Mouse (Mus musculus) MEL (cell line): ENCODE data around the gene Olfr9. TPM values are rescaled to one million over a fixed set of nuclear protein-coding genes. Genes with fewer than 3 reads are reported as not detected.
"Not testable (repeated sequence)": the region's sequence is repeated elsewhere in the genome, so short reads cannot be mapped to it uniquely, and the experiment has no call there.

Experiments
- DNase-seq: peaks from one replicate; pipeline ENCODE4 v3.0.0; 2011; ENCODE audit warnings: low read depth, low spot score
- H3K27ac ChIP-seq: 2 replicates; pipeline ENCODE4 v1.5.1; 2012; ENCODE audit warnings: low read depth, mild to moderate bottlenecking, control low read depth, low read length, moderate library complexity; ENCODE audit not compliant: control insufficient read depth
- H3K27me3 ChIP-seq, 2 experiments: fragments of 150-350 bp in 1 of 2; sonication (generic) in 1 of 2; 2 replicates each; pipeline ENCODE4 v1.6.1; 2012; ENCODE audit warnings: low read length in 2 of 2, mild to moderate bottlenecking in 2 of 2, improper control_type of control experiment in 1 of 2, moderate library complexity in 1 of 2; ENCODE audit not compliant: insufficient read depth in 2 of 2, control insufficient read depth in 1 of 2
- H3K36me3 ChIP-seq, 2 experiments: 2 replicates each; pipeline ENCODE4 v1.6.1; 2012 to 2014; ENCODE audit warnings: low read length in 2 of 2, improper control_type of control experiment in 1 of 2, inconsistent platforms in 1 of 2, mild to moderate bottlenecking in 1 of 2; ENCODE audit not compliant: insufficient read depth in 2 of 2, control insufficient read depth in 1 of 2
- H3K4me1 ChIP-seq, 2 experiments: fragments of 150-350 bp in 1 of 2; sonication (generic) in 1 of 2; 2 replicates each; pipeline ENCODE4 v1.6.1; 2012; ENCODE audit warnings: low read length in 2 of 2, improper control_type of control experiment in 1 of 2, mild to moderate bottlenecking in 1 of 2; ENCODE audit not compliant: insufficient read depth in 2 of 2, control insufficient read depth in 1 of 2
- H3K4me3 ChIP-seq, 2 experiments: fragments of 150-350 bp in 1 of 2; sonication (generic) in 1 of 2; 2 replicates each; pipeline ENCODE4 v1.5.1; 2012; ENCODE audit warnings: low read depth in 2 of 2, low read length in 2 of 2, mild to moderate bottlenecking in 2 of 2, moderate library complexity in 2 of 2, control low read depth in 1 of 2, improper control_type of control experiment in 1 of 2; ENCODE audit not compliant: control insufficient read depth in 1 of 2, insufficient read depth in 1 of 2
- H3K79me2 ChIP-seq: 2 replicates; pipeline ENCODE4 v1.6.1; 2012; ENCODE audit warnings: mild to moderate bottlenecking, low read length, moderate library complexity; ENCODE audit not compliant: control insufficient read depth, poor library complexity, insufficient read depth
- H3K9ac ChIP-seq: 2 replicates; pipeline ENCODE4 v1.6.1; 2012; ENCODE audit warnings: low read depth, mild to moderate bottlenecking, control low read depth, low read length, moderate library complexity; ENCODE audit not compliant: control insufficient read depth, poor library complexity, severe bottlenecking
- H3K9me3 ChIP-seq: fragments of 150-350 bp; sonication (generic); replicated peaks from 2 replicates; pipeline ENCODE4 v1.6.1; 2012; ENCODE audit warnings: mild to moderate bottlenecking, low read length, improper control_type of control experiment, moderate library complexity; ENCODE audit not compliant: insufficient read depth
- BHLHE40 ChIP-seq: IDR thresholded peaks from 2 replicates; pipeline ENCODE4 v1.6.1; 2012; ENCODE audit warnings: low read depth, mild to moderate bottlenecking, inconsistent platforms, low read length, improper control_type of control experiment, borderline replicate concordance
- CHD2 ChIP-seq: IDR thresholded peaks from 2 replicates; pipeline ENCODE4 v1.6.1; 2011; ENCODE audit warnings: low read length, improper control_type of control experiment
- CTCF ChIP-seq, 3 experiments: IDR thresholded peaks in 2 of 3; conservative IDR thresholded peaks in 1 of 3; 2 replicates each; pipeline ENCODE4 v1.5.1; 2011 to 2012; ENCODE audit warnings: low read length in 3 of 3, low read depth in 2 of 3, mild to moderate bottlenecking in 2 of 3, improper control_type of control experiment in 1 of 3, inconsistent platforms in 1 of 3, mixed read lengths in 1 of 3, moderate library complexity in 1 of 3; ENCODE audit not compliant: control insufficient read depth in 1 of 3, insufficient read depth in 1 of 3, poor library complexity in 1 of 3, severe bottlenecking in 1 of 3
- EP300 ChIP-seq, 2 experiments: IDR thresholded peaks; 2 replicates each; pipeline ENCODE4 v1.6.1; 2011; ENCODE audit warnings: improper control_type of control experiment in 2 of 2, low read length in 2 of 2, low read depth in 1 of 2, mild to moderate bottlenecking in 1 of 2
- ETS1 ChIP-seq: IDR thresholded peaks from 2 replicates; pipeline ENCODE4 v1.6.1; 2012; ENCODE audit warnings: low read depth, mild to moderate bottlenecking, inconsistent platforms, low read length, improper control_type of control experiment, moderate library complexity
- JUND ChIP-seq: IDR thresholded peaks from 2 replicates; pipeline ENCODE4 v1.6.1; 2011; ENCODE audit warnings: low read depth, mild to moderate bottlenecking, improper control_type of control experiment, low read length
- MXI1 ChIP-seq: IDR thresholded peaks from 2 replicates; pipeline ENCODE4 v1.6.1; 2011; ENCODE audit warnings: mild to moderate bottlenecking, low read depth, low read length, improper control_type of control experiment
- MYB ChIP-seq: IDR thresholded peaks from 2 replicates; pipeline ENCODE4 v1.6.1; 2011; ENCODE audit warnings: mild to moderate bottlenecking, low read depth, low read length, improper control_type of control experiment
- POLR2AphosphoS2 ChIP-seq: IDR thresholded peaks from 2 replicates; pipeline ENCODE4 v1.6.1; 2011; ENCODE audit warnings: low read length, improper control_type of control experiment
- POLR2AphosphoS5 ChIP-seq: IDR thresholded peaks from 2 replicates; pipeline ENCODE4 v1.6.1; 2012; ENCODE audit warnings: low read depth, borderline replicate concordance, mild to moderate bottlenecking, inconsistent platforms, low read length, moderate library complexity, mixed read lengths
- RAD21 ChIP-seq: IDR thresholded peaks from 2 replicates; pipeline ENCODE4 v1.6.1; 2011; ENCODE audit warnings: mild to moderate bottlenecking, low read depth, low read length, improper control_type of control experiment
- SIN3A ChIP-seq: IDR thresholded peaks from 2 replicates; pipeline ENCODE4 v1.6.1; 2012; ENCODE audit warnings: low read length, improper control_type of control experiment, inconsistent platforms
- SMC3 ChIP-seq: IDR thresholded peaks from 2 replicates; pipeline ENCODE4 v1.6.1; 2011; ENCODE audit warnings: low read depth, low read length, improper control_type of control experiment
- USF2 ChIP-seq, 2 experiments: IDR thresholded peaks; 2 replicates each; pipeline ENCODE4 v1.6.1; 2011 to 2012; ENCODE audit warnings: improper control_type of control experiment in 2 of 2, low read length in 2 of 2, borderline replicate concordance in 1 of 2, inconsistent platforms in 1 of 2, low read depth in 1 of 2, mild to moderate bottlenecking in 1 of 2; ENCODE audit not compliant: insufficient read depth in 1 of 2
- ZKSCAN1 ChIP-seq: IDR thresholded peaks from 2 replicates; pipeline ENCODE4 v1.6.1; 2012; ENCODE audit warnings: low read depth, mild to moderate bottlenecking, inconsistent platforms, low read length, improper control_type of control experiment, moderate library complexity
- polyA plus RNA-seq, 2 experiments: library from polyadenylated mRNA; stranded (reverse) in 1 of 2; unstranded in 1 of 2; fragments of >175 nt in 1 of 2; fragments of >200 nt in 1 of 2; gene quantifications; 2 replicates each; pipeline versions ENCODE4 v1.2.1 to v1.2.4; 2012; ENCODE audit warnings: low replicate concordance in 2 of 2, low read depth in 1 of 2; ENCODE audit not compliant: insufficient read length in 2 of 2, insufficient read depth in 1 of 2, missing spikeins in 1 of 2
- total RNA-seq: library from RNA; depleted of rRNA; stranded (reverse); fragments of 300-350 nt; gene quantifications from 2 replicates; pipeline ENCODE4 v1.2.3, GENCODE M21; 2012

Gene Olfr9
- total and polyA plus RNA-seq, 3 experiments = not detected

DNA sequence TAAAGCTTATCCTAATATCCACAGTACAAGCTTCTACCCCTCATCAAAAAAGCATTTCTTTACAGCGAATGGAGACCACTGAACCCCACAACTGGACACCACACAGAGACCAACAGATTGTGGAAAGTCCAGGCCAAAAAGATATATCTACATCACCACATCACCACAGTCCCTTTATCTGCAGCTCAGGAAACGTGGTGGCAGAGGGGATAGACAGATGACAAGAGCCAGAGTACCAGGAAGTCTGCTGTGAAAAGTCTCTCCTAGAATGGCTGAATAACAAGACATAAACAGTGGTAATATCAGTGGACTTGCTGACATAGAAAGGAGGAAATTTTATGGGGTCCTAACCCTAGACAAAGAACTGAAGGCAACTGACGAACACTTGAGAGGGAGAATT is 12.8 kb upstream of the Olfr9 start:
- Histone ChIP-seq H3K27ac (no peak overlapping the region), H3K4me3 (no peak overlapping the region), H3K9me3 (no peaks in the 10 kb centered on the region), H3K4me1 (no peaks in the 10 kb centered on the region), H3K79me2 (no peaks in the 10 kb centered on the region), H3K27me3 (peaks cover 0 to 2% of the 10 kb centered on the region in 2 experiments; a peak in 3 of 4 replicates), H3K9ac (no peak overlapping the region), H3K36me3 (no peaks in the 10 kb centered on the region; a peak in 1 of 4 replicates)
- DNase-seq = no peak
- TF ChIP-seq BHLHE40 = no peak
- TF ChIP-seq ZKSCAN1 = no peak

DNA sequence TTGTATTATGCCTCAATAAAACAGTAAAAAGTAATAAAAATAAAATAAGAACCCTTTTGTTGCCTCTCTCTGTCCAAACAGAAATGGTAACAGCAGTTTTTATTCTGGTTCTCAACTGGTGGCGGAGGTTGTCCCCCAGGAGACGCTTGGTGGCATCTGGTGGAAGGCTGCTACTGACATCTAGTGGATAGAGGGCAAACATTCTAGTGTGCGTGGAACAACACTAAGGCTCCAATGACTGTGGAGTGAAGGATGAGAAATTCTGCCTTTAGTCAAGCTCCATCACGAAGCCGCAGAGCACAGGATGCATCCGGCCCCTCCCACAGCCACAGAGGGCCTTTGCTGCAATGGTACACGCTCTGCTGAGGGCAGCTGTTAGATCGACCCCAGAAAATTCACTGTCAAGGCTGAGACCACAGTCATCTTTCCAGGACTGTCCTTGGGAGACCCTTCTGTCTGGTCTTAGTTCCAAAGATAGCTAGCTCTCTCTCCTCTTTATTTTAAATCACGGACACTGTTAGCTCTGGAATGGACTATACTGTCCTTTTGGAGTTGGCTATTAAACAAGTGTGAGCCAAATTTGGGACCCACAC is 11.6 kb upstream of the Olfr9 start:
- DNase-seq = peak; percentile 25
- H3K9me3 ChIP-seq = no peaks in the 10 kb centered on the region
- no peaks in the 10 kb centered on the region; a peak in 1 of 4 replicates for H3K36me3 ChIP-seq
- no peak overlapping the region for H3K4me3 ChIP-seq
- no peaks in the 10 kb centered on the region for H3K79me2 ChIP-seq
- peaks cover 0 to 2% of the 10 kb centered on the region in 2 experiments; a peak in 3 of 4 replicates for H3K27me3 ChIP-seq
- no peak overlapping the region for H3K27ac ChIP-seq
- TF ChIP-seq MYB = no peak
- TF ChIP-seq RAD21 = peak; percentile 64
- no peak for TF ChIP-seq EP300 (IDR thresholded peaks at IDR 0.05; ENCODE audit: low read depth in 1 of 2, low read length in 2 of 2)
- peak; percentile 38 for TF ChIP-seq SMC3
- no peak for TF ChIP-seq USF2 (IDR thresholded peaks at IDR 0.05; ENCODE audit: borderline replicate concordance in 1 of 2, insufficient read depth in 1 of 2, low read depth in 1 of 2, low read length in 2 of 2)
- TF ChIP-seq CTCF (IDR thresholded peaks at IDR 0.05 in 2 of 3, conservative IDR thresholded peaks at IDR 0.05 in 1 of 3; ENCODE audit: control insufficient read depth in 1 of 3, insufficient read depth in 1 of 3, low read depth in 2 of 3, low read length in 3 of 3, poor library complexity in 1 of 3, severe bottlenecking in 1 of 3) = peak; percentile 29 to 61 (median 59); a peak in 4 of 6 replicates
- H3K4me1 ChIP-seq = no peaks in the 10 kb centered on the region
- no peak overlapping the region for H3K9ac ChIP-seq

DNA sequence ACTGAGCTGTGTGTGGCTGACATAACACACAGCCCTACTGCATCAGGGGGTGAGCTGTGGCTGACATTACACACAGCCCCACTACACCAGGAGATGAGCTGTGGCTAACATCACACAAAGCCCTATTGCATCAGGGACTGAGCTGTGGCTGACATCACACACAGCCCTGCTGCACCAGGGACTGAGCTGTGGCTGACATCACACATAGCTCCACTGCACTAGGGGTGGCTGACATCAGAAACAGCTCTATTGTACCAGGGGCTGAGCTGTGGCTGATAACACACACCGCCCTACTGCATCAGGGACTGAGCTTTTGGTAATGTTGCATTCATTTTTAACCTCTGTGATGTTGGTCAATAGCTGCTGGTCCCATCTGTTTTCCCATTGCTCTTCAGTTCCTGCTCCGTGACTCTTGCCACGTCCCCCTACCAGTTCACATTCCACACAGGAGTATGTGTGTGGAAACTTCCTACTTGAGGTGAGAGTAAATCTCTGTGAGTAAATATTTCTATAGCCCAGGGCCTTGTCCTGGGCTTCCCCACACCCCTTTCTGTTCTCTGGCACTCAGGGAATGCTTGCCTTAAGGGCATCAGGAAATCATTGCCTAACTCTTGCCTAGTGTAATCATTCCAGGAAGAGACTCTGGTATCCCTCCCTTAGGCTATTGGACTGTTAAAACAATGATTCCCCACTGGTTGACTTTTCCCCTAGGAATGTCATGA is 8.4 kb upstream of the Olfr9 start:
- no peak overlapping the region for H3K4me3 ChIP-seq
- DNase-seq = no peak
- no peaks in the 10 kb centered on the region for H3K4me1 ChIP-seq

DNA sequence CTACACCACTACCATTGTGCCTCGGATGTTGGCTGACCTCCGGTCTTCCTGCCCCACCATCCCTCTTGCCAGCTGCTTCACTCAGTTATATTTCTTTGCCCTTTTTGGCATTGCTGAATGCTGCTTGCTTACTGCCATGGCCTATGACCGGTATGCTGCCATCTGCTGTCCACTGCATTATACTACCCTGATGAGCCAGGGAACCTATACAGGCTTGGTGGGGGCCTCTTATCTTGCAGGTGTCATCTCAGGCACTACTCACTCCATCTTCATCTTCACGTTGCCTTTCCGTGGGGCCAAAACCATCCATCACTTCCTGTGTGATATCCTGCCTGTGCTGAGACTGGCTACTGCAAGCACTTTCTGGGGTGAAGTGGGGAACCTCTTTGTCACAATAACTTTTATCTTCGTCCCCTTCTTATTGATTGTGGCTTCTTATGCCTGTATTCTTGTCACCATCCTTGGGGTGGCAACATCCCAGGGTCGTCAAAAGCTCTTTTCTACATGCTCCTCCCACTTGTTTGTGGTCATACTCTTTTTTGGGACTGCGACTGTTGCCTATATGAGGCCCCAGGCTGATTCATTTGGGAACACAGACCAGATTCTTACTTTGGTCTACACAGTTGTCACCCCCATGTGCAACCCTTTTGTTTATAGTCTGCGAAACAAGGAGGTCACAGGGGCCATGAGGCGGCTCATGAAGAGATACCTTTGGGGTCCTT is 1.1 kb downstream of the Olfr9 start:
- not testable (repeated sequence) for H3K4me3 ChIP-seq, H3K4me1 ChIP-seq, H3K9me3 ChIP-seq, DNase-seq, H3K36me3 ChIP-seq, H3K27ac ChIP-seq, H3K27me3 ChIP-seq, H3K9ac ChIP-seq, H3K79me2 ChIP-seq

More for the DNA sequence above, 8.4 kb upstream of the Olfr9 start:
- Histone ChIP-seq H3K9me3 (no peaks in the 10 kb centered on the region), H3K27me3 (peaks cover 0 to 2% of the 10 kb centered on the region in 2 experiments; a peak in 3 of 4 replicates), H3K9ac (no peak overlapping the region), H3K36me3 (no peaks in the 10 kb centered on the region), H3K79me2 (no peaks in the 10 kb centered on the region), H3K27ac (no peak overlapping the region)
- TF ChIP-seq CHD2 (no peak), MYB (no peak), POLR2AphosphoS5 (peak; percentile 37; the same call in 1 of the 2 replicates), JUND (no peak), POLR2AphosphoS2 (no peak), SIN3A (no peak), ETS1 (no peak), MXI1 (no peak)
